Mouse (Mus musculus): Measurements from ENCODE around the gene Adamts17. TPM values are rescaled to one million over a fixed set of nuclear protein-coding genes. Genes with fewer than 3 reads are reported as not detected.
A peak's percentile ranks its signal among the peaks of the same experiment; 100 is the strongest.

The Adamts17 gene
- total RNA-seq, 2 experiments from 2014 or later: 19.0 to 24.1 TPM

DNA sequence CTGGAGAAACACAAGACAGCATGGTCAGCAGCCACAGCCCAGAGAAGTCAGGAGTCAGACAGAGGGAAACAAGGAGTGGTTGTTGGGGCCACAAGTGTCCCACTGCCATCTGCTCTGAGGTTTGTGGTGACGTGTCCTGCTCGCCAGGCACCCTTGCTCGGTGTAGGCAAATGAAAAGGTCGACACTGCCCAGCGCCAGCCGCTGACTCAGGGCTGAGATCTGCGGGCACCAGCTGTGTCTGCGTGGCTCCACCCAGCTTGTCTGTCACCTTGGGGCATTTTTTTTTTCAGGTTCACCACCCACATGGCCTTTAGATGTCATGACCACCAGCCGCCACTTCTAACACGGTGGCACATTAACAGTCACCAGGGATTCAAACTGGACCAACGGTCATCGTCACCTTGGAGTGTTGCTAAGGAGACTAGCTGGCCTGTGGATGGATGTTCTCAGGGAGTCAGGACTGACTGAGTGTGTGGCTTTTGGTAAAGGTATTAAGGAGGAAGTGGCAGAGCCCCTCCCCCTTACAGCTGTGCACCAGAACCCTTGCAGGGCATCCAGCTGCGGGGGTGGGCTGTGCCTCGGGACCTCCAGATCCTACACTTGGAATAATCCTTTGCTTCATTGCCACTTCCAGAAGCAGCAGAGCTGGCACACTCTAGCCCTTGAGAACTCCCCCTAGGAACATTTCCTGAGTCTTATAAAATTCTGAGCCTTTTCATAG lies 273.1 kb downstream of the Adamts17 start:
- DNase-seq (ENCODE audit: extremely low spot score in 1 of 2, low spot score in 2 of 2): no peak
- intact Hi-C loops (cut with DNase I): no loop called here

GRCm38 (mm10) chr7:67114056-67114455 lies 274.5 kb downstream of the Adamts17 start:
- DNase-seq (ENCODE audit: extremely low spot score in 1 of 2, low spot score in 2 of 2): no peak
- intact Hi-C loops (cut with DNase I): no loop called here

DNA sequence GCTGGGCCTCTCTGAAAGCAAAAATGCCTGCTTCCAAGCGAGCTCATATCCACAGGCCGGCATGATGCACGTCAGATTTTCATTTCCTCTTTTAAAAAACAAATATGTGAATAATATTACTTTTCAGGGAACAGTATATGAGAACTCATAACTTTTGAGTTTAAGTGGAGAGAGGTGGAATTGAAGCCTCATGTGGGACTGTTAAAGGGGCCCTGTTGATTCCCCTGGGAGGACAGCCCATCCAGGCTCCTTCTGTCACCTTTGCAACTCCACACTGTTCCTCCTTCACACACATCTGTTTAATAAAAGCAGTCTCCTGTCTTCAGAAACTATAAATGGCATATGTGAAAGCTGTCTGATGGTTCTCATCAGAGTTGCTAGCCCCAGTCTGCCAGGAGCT lies 275.5 kb downstream of the Adamts17 start:
- no peak for DNase-seq (ENCODE audit: extremely low spot score in 1 of 2, low spot score in 2 of 2)
- intact Hi-C loops (cut with DNase I): no loop called here

DNA sequence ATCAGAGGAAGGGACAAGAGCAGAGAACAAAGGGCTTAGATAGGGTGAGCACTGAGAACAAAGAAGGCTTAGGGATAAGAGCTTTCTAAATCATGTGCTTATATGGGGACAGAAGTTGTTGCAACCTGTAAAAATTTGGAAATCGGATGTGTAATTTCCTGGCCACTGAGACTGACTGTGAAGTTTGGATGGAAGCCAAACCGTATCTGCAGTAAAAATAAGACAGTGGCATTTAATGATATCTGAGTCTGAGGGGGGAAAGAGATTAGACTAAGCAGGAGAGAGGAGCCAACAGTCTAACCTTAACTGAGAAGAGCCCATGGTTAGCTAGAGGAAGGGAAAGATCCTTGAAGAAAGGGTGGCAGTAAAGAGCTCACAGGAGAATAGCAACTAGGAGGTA lies 295.6 kb downstream of the Adamts17 start:
- DNase-seq (ENCODE audit: extremely low spot score in 1 of 2, low spot score in 2 of 2): no peak
- intact Hi-C loops (cut with DNase I): no loop called here

DNA sequence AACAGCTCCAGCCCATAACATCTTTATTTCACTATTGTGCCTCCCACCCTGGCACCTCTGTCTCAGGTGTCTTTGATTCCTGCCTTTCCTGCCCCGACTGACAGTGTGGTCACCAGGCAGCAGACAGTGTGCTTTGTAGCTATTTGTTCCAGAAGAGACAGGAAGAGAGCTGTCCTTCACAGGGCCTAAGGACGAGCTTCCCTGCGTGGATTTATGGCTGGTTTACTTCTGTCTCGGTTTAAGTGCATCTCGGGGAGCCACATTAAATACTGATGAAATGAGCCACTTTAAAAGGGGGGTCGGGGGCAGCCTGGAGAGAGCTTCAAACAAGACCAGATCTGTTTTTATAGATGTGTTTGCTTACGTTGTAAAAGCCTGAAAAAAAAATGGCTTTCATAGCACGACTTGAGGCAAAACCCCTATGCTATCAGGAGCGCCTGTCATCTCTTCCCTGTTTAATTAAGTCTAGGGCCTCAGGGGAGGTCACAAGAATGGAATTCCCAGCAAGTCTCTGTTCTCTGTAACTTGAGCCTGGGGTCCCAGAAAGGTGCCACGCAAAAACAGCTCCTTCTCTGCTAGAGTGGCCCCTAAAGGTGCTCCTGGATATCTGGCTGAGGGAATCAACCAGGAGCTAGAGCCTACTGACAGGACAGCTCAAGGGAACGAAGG lies 302.9 kb downstream of the Adamts17 start:
- intact Hi-C loops (cut with DNase I): no loop called here

GRCm38 (mm10) chr7:67145748-67146147 lies 306.2 kb downstream of the Adamts17 start:
- intact Hi-C loops (cut with DNase I): no loop called here

More for the DNA sequence above, 302.9 kb downstream of the Adamts17 start:
- DNase-seq (ENCODE audit: extremely low spot score in 1 of 2, low spot score in 2 of 2): no peak

GRCm38 (mm10) chr7:67146151-67146550 lies 306.6 kb downstream of the Adamts17 start:
- intact Hi-C loops (cut with DNase I): no loop called here
- peak in 1 of 2 experiments; percentile 5 for DNase-seq (ENCODE audit: extremely low spot score in 1 of 2, low spot score in 2 of 2)

More at GRCm38 (mm10) chr7:67145748-67146147, 306.2 kb downstream of the Adamts17 start:
- peak in 1 of 2 experiments; percentile 44 for DNase-seq (ENCODE audit: extremely low spot score in 1 of 2, low spot score in 2 of 2)

- intact Hi-C loops (cut with DNase I): no loop called here
- DNase-seq (ENCODE audit: extremely low spot score in 1 of 2, low spot score in 2 of 2): peak in 1 of 2 experiments; percentile 13
Measured at GRCm38 (mm10) chr7:67149707-67150106, 310.2 kb downstream of the Adamts17 start.

DNA sequence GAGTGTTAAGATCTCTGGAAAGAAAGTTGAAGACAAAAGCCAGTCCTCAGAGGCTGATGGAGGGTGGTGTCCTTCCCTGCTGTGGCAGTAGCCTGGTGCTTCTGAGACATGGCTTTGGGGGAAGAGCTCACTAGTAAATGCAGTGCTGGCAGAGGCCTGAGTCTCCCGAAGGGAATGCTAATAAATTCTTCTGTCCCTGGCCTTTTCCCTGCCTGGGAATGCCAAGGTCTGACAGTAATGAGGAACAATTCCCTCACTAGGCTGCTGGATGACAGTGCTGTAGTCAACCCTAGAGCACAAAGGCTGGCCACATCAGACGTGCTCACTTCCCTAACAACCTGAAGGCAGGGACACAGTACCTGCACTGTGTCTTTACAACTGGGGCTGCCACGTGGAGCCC lies 313.1 kb downstream of the Adamts17 start:
- intact Hi-C loops (cut with DNase I): no loop called here
- no peak for DNase-seq (ENCODE audit: extremely low spot score in 1 of 2, low spot score in 2 of 2)

DNA sequence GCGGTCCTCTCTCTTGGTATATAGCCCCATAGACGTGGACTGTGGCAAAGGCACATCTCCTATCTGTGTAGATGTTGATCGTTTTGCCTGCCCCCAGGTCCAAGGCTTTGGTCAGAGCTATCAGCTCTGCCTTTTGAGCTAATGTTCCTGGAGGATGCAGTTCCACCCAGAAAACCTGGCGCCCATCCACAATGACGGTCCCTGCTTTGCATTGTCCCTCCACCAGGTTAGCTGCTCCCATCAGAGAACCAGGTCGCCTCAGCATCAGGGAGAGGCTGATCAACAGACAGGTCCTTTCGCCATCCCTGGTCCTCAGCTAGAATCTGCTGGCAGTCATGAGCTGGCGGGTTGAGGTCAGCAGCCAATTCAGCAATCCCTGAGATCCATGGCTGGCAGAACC lies 322.6 kb downstream of the Adamts17 start:
- intact Hi-C loops (cut with DNase I): no loop called here
- no peak for DNase-seq (ENCODE audit: extremely low spot score in 1 of 2, low spot score in 2 of 2)

GRCm38 (mm10) chr7:67168288-67168687 lies 328.8 kb downstream of the Adamts17 start:
- intact Hi-C loops (cut with DNase I): no loop called here

DNA sequence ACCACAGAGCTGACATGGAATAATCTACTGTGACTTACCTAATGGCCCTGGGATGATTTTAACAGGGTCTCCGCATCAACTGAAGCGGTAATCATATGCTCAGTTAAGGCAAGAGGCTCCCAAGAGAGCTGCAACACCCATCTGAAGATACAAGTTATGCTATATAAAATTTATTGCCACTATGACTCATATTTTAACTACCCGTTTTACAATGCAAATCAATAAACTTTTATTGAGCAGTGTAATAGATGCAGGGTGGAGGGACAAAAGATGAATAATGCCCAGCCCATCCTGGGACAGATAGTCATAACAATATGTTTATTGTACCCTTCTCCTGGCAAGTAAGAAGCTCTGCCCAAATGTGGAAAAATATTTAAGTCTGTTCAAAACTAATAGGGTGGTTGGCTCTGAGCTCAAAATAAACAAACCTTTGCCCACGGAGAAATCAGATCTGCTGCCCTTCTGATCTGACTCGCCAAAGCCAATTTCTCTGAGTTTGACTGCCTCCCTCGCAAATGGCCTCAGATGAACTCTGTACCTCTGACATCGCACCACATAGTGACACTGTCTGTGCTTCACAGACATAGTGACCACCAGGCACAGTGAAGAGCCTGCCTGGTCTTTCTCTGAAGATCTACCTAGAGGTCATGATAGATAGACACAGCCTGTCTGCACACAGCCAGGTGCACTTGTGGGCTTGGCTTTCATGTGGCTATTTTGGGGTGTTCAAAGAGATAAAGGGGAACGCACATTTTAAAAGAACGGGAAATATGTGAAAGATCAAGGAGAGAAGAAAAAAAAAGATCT lies 329.4 kb downstream of the Adamts17 start:
- intact Hi-C loops (cut with DNase I): no loop called here

More at GRCm38 (mm10) chr7:67168288-67168687, 328.8 kb downstream of the Adamts17 start:
- no peak for DNase-seq (ENCODE audit: extremely low spot score in 1 of 2, low spot score in 2 of 2)

DNA sequence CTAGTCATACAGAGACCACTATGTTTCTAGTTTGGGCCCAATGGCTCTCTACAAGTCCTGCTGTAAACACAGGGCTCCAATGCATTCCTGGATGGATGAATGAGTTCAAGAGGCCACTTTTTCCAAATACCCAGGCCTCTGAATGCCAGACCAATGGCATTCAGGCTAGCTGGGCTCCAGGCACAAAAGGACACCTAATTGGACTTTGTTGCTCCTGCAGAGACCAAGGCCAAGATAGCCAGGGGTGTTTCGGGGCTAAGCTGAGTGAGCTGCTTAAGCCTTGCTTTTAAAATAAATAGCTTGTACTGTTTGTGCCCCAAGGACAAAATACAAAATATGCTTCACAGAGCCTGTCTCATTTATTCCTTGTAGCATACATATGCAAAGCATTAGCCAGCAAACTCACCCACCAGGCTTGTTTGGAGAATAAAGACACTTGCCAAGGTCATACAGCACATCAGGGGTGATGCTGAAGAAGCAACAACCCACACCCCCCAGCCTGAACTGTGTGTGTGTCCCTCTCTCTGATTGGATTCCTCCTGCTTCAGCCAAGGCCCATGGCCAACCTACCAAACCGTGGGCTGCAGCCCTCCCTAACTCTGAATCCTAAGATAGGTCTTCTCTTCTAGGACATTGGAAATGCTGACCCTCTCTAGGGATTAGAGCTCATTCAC lies 334.1 kb downstream of the Adamts17 start:
- DNase-seq (ENCODE audit: extremely low spot score in 1 of 2, low spot score in 2 of 2): no peak
- intact Hi-C loops (cut with DNase I): no loop called here

More for the DNA sequence above, 329.4 kb downstream of the Adamts17 start:
- DNase-seq (ENCODE audit: extremely low spot score in 1 of 2, low spot score in 2 of 2): no peak

DNA sequence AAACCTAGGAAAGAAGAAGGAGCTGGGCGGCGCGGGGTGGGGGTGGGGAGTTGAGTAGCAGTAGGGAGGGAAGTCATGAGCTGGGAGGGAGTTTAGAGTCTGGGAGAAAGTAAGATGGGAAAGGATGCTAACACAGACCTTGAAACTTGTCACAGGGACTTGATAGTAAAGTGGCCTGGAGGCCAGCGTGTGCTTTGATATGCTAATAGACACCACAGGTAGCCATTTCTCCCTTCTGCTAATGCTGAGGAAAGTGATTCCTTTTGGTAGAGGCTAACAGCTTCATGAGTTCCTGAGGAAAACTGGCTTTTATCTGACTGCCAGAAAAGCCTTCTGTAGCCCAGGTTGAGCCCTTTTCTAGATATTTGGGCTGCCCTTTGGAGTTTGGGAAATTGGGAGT lies 344.3 kb downstream of the Adamts17 start:
- DNase-seq (ENCODE audit: extremely low spot score in 1 of 2, low spot score in 2 of 2): no peak
- intact Hi-C loops (cut with DNase I): no loop called here

- peak in 1 of 2 experiments; percentile 67 for DNase-seq (ENCODE audit: extremely low spot score in 1 of 2, low spot score in 2 of 2)
- intact Hi-C loops (cut with DNase I): loop anchor here (5.0 kb wide), 1 partner anchor 357 kb away; no protein-coding TSS in a partner anchor
Measured at GRCm38 (mm10) chr7:67199412-67199811, 359.9 kb downstream of the Adamts17 start.

Measured in left cerebral cortex, postnatal 10 days (tissue).